Mouse (Mus musculus): ENCODE measurements at regions not wholly inside any gene's neighbourhood (a gene's known extent, or its start where the extent isn't known, plus 50 kb on each side); places are given as distances from the start of the nearest gene placed in this dataset.

DNA sequence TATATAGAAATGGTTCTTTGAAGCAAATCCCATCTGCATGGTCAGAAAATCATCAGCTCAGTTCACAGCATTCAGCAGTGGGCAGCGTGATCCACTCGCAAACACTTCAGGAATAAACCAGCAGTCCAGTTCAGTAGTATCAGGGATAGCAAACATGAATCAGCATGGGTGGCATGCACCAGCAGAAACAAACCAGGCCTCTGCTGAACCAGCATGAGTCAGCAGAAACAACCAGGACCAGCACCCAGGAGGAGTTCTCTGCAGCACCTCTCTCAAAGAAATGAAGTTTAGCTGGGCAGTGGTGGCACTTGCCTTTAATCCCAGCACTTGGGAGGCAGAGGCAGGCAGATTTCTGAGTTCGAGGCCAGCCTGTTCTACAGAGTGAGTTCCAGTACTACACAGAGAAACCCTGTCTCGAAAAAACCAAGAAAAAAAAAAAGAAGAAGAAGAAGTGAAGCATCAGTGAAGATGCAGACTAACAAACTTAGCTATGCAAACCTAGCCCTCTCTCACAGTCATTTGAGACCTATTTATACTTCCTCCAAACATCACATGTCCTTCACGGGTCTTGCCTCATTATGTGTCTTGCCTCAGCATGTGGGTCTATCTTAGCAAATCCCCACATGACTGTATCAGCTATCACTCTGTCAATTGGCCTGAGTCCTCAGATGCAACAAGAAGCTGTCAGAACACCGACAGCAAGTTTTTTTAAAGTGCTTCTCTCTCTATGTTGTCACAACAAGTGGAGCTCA lies 80.2 kb downstream of the Fthl17a start:
- Histone ChIP-seq H3K4me2 (ENCODE audit: low read depth, low read length) (no peak overlapping the region), H3K9ac (replicated peaks; ENCODE audit: low read length) (no peak overlapping the region), H3K36me3 (ENCODE audit: insufficient read depth, low read length) (no peaks in the 10 kb centered on the region), H3K27ac (no peak overlapping the region), H3K4me3 (ENCODE audit: low read length) (no peak overlapping the region), H3K9me3 (ENCODE audit: low read length) (no peaks in the 10 kb centered on the region), H3K27me3 (ENCODE audit: insufficient read depth, low read length) (no peaks in the 10 kb centered on the region), H3K4me1 (ENCODE audit: insufficient read depth, low read length) (no peaks in the 10 kb centered on the region)
- WGBS: 83% methylated on average over 6 of the region's 6 CpGs
- no peak for DNase-seq (ENCODE audit: low spot score)
- TF ChIP-seq CTCF (IDR thresholded peaks at IDR 0.05; ENCODE audit: low read depth): no peak
- no peak for ATAC-seq

DNA sequence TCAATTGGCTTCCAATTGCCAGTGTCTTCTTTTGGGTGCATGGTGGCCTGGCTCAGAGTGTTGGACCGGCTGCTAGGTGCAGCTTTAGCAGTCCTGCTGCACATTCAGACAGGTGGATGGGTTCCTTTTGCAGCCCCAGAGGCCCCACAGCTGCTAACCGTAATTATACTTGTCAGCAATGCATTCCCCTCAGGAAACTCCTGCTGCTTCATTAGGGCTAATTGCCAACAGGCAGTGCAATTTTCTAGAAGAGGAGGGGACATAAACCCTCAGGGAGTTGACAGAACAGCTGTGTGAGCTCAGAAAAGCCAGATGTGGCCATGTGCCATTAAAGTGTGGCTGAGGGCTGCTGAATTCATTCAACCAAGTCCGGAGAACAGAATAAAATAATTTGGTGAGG lies 94.0 kb downstream of the Fthl17a start:
- 50% methylated on average over 3 of the region's 3 CpGs for WGBS
- no peak overlapping the region for H3K27ac ChIP-seq
- no peaks in the 10 kb centered on the region for H3K4me1 ChIP-seq (ENCODE audit: insufficient read depth, low read length)
- H3K36me3 ChIP-seq (ENCODE audit: insufficient read depth, low read length): no peaks in the 10 kb centered on the region
- no peak overlapping the region for H3K4me3 ChIP-seq (ENCODE audit: low read length)
- peak; percentile 18 for DNase-seq (ENCODE audit: low spot score)
- no peak for TF ChIP-seq CTCF (IDR thresholded peaks at IDR 0.05; ENCODE audit: low read depth)
- no peaks in the 10 kb centered on the region for H3K27me3 ChIP-seq (ENCODE audit: insufficient read depth, low read length)
- no peak for ATAC-seq
- H3K9ac ChIP-seq (replicated peaks; ENCODE audit: low read length): no peak overlapping the region
- H3K4me2 ChIP-seq (ENCODE audit: low read depth, low read length): no peak overlapping the region
- H3K9me3 ChIP-seq (ENCODE audit: low read length): no peaks in the 10 kb centered on the region

DNA sequence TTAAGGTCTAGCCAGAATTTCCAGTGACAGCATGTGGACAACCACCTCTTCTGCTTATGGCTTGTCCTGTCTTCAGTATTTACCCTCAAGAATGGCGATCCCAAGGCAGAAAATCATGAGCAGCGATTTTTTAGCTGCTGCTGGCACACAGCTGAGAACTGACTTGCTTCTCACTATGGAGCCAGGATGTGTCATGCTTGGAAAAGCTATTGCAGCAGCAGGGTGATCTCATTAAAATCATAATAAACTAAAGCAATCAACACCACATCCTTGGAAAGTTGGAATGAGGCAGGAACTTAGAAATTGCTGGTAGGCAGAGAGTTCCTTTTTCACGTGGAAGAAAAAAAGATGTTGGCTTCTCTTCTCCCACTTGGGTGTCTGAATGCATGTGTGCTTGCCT lies 125.8 kb downstream of the Fthl17a start:
- H3K27me3 ChIP-seq (ENCODE audit: insufficient read depth, low read length): no peaks in the 10 kb centered on the region
- H3K4me3 ChIP-seq (ENCODE audit: low read length): no peak overlapping the region
- no peaks in the 10 kb centered on the region for H3K4me1 ChIP-seq (ENCODE audit: insufficient read depth, low read length)
- ATAC-seq (no peak), DNase-seq (ENCODE audit: low spot score) (peak; percentile 1)
- no peak for TF ChIP-seq CTCF (IDR thresholded peaks at IDR 0.05; ENCODE audit: low read depth)
- H3K9me3 ChIP-seq (ENCODE audit: low read length): no peaks in the 10 kb centered on the region
- no peak overlapping the region for H3K4me2 ChIP-seq (ENCODE audit: low read depth, low read length)
- 47% methylated on average over 3 of the region's 3 CpGs for WGBS
- H3K9ac ChIP-seq (replicated peaks; ENCODE audit: low read length): no peak overlapping the region
- no peak overlapping the region for H3K27ac ChIP-seq
- no peaks in the 10 kb centered on the region for H3K36me3 ChIP-seq (ENCODE audit: insufficient read depth, low read length)

- H3K27me3 ChIP-seq (ENCODE audit: insufficient read depth, low read length): no peaks in the 10 kb centered on the region
- 89% methylated on average over 2 of the region's 2 CpGs for WGBS
- H3K27ac ChIP-seq: no peak overlapping the region
- no peak overlapping the region for H3K9ac ChIP-seq (replicated peaks; ENCODE audit: low read length)
- no peaks in the 10 kb centered on the region for H3K9me3 ChIP-seq (ENCODE audit: low read length)
- no peak overlapping the region for H3K4me3 ChIP-seq (ENCODE audit: low read length)
- no peaks in the 10 kb centered on the region for H3K4me1 ChIP-seq (ENCODE audit: insufficient read depth, low read length)
- no peak for DNase-seq (ENCODE audit: low spot score)
- no peak for TF ChIP-seq CTCF (IDR thresholded peaks at IDR 0.05; ENCODE audit: low read depth)
- H3K4me2 ChIP-seq (ENCODE audit: low read depth, low read length): no peak overlapping the region
- H3K36me3 ChIP-seq (ENCODE audit: insufficient read depth, low read length): no peaks in the 10 kb centered on the region
- ATAC-seq: no peak
These were observed 135.0 kb downstream of the Fthl17a start for GRCm38 (mm10) chrX:85384452-85384851.

Measured in hindbrain, postnatal 0 days (tissue).